Mouse (Mus musculus) limb, embryonic 15.5 days (tissue): ENCODE measurements at regions not wholly inside any gene's neighbourhood (a gene's known extent, or its start where the extent isn't known, plus 50 kb on each side); places are given as distances from the start of the nearest gene placed in this dataset.

Experiments
- ATAC-seq: fragments of 200-750 bp; cut with Nextera tagmentation; 2 replicates; pipeline ENCODE4 v1.8.0; 2017; ENCODE audit warnings: low read depth, moderate TSS enrichment; ENCODE audit not compliant: insufficient number of reproducible peaks, low FRiP score, low TSS enrichment
- H3K27ac ChIP-seq: fragments of 300-500 bp; sonication (generic); 2 replicates; pipeline ENCODE4 v1.5.1; 2015; ENCODE audit warnings: moderate library complexity, mild to moderate bottlenecking, inconsistent platforms
- H3K27me3 ChIP-seq: fragments of 300-500 bp; sonication (generic); 2 replicates; pipeline ENCODE4 v1.6.1; 2015; ENCODE audit warnings: inconsistent platforms
- H3K36me3 ChIP-seq: fragments of 300-500 bp; sonication (generic); 2 replicates; pipeline ENCODE4 v1.6.1; 2015; ENCODE audit warnings: inconsistent platforms
- H3K4me1 ChIP-seq: fragments of 300-500 bp; sonication (generic); 2 replicates; pipeline ENCODE4 v1.6.1; 2015; ENCODE audit warnings: inconsistent platforms
- H3K4me2 ChIP-seq: fragments of 300-500 bp; sonication (generic); 2 replicates; pipeline ENCODE4 v1.6.1; 2015; ENCODE audit warnings: mild to moderate bottlenecking, inconsistent platforms
- H3K4me3 ChIP-seq: fragments of 300-500 bp; sonication (generic); 2 replicates; pipeline ENCODE4 v1.5.1; 2015; ENCODE audit warnings: mild to moderate bottlenecking, inconsistent platforms
- H3K9ac ChIP-seq: fragments of 300-500 bp; sonication (generic); 2 replicates; pipeline ENCODE4 v1.6.1; 2015; ENCODE audit warnings: inconsistent platforms
- H3K9me3 ChIP-seq: fragments of 300-500 bp; sonication (generic); 2 replicates; pipeline ENCODE4 v1.6.1; 2016; ENCODE audit warnings: inconsistent platforms
- WGBS: fragments of 180-500 bp; shearing (Covaris S2); methylation state at CpG from one replicate; pipeline ENCODE4 v1.1.7; 2015; 5-methylcytosine and 5-hydroxymethylcytosine counted together

DNA sequence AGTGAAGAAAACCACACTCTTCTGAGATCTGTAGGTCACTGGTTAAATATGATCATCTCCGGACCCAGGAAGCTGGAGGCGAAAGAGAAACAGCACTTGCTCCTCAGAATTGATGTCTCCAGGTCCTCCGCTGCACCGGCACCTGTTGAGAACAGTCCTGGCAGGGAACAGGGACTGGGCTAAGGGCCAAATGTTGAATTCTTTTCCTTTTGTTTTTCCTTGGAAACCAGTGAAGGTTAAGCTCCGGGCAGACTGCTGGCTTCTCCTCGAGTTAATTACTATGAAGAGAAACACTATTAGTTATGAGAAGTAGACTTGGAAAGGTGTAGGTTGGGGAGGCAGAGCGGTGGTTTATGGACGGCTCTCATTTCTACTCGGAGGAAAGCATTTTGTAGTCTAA, 242.7 kb downstream of the Rngtt start:
- Histone ChIP-seq H3K9ac (no peak overlapping the region), H3K27ac (no peak overlapping the region), H3K4me1 (peaks cover 12% of the 10 kb centered on the region), H3K9me3 (no peaks in the 10 kb centered on the region), H3K4me3 (no peak overlapping the region), H3K36me3 (no peaks in the 10 kb centered on the region), H3K27me3 (no peaks in the 10 kb centered on the region; the same call in 1 of the 2 replicates), H3K4me2 (no peak overlapping the region)
- no peak for ATAC-seq
- WGBS = 29% methylated on average over 9 of the region's 9 CpGs

DNA sequence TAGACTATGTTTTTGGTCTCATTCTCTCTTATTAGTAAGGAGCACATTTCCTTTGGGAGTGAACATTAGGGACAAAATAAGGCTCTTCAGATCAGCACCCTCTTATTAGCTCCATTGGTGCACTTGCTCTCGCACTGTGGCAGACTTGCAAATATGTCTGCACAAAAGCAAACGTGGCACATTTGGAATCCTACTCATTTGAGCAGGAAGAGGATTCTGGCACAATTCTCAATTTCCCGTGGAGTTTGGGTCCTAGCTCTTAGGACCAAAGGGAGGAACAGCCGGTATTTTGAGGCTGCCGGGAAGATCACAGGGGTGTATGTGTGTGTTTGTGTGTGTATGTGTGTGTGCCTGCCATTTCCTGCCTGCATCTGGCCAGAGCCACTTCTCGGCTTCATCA, 244.5 kb downstream of the Rngtt start:
- peaks cover 12% of the 10 kb centered on the region for H3K4me1 ChIP-seq
- no peak overlapping the region for H3K27ac ChIP-seq
- no peak for ATAC-seq
- H3K9me3 ChIP-seq = no peaks in the 10 kb centered on the region
- no peaks in the 10 kb centered on the region for H3K36me3 ChIP-seq
- H3K4me2 ChIP-seq = no peak overlapping the region
- H3K4me3 ChIP-seq = no peak overlapping the region
- WGBS = 38% methylated on average over 6 of the region's 6 CpGs
- no peaks in the 10 kb centered on the region; the same call in 1 of the 2 replicates for H3K27me3 ChIP-seq
- no peak overlapping the region for H3K9ac ChIP-seq

DNA sequence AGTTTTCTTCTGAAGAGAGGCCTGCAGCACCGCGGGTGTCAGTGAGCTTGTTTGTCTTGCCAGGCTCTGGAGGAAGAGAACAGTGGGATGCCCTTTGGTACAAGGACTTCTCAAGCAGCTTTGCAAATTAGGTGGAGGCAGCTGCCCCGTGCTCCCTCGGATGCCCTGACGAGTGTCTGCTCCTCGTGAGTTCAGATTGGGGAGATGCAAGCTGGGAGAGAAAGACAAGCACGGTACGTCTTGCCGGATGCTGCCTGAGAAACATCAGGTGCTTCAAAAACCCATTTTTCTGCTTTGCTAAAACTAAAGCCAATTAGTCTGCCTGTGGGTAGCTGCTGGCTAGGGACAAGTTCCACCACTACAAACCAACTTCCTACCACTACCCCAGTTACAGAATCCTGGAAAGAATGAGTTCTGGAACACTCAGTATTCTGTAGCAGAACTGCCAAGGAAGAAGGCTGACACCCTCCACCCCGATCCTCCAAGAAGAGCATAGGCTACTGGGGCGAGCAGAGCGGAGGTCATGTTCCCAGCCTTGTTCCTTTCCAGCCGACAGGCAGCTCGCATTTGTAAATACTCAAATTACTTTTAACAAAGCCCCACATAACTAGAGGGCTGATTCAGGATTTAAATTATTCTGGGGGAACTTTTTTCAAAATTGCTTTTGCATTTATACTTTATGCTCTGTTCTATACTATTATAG, 245.3 kb downstream of the Rngtt start:
- Histone ChIP-seq H3K27ac (no peak overlapping the region), H3K9ac (no peak overlapping the region), H3K4me1 (peaks cover 12% of the 10 kb centered on the region), H3K4me2 (no peak overlapping the region), H3K27me3 (no peaks in the 10 kb centered on the region; the same call in 1 of the 2 replicates), H3K4me3 (no peak overlapping the region), H3K9me3 (no peaks in the 10 kb centered on the region), H3K36me3 (no peaks in the 10 kb centered on the region)
- 19% methylated on average over 14 of the region's 14 CpGs for WGBS
- no peak for ATAC-seq

DNA sequence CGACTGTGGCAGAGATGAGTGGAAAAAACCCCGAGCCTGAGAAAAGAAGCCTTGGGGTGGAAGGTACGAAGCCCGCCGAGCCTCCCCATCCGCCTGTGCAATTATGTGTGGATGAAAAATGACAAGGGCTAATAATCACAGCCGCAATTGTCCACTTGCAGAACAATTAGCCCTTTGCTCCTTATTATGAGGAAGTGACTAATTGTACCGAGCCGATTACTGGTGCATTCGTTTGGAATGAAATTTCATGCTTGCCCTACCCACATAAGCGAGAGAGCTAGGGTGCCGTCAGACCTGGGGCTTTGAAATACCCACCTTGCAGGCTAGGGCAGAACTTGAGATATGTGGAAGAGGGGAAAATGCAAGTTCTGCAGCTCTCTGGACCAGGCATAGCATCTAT, 245.9 kb downstream of the Rngtt start:
- 38% methylated on average over 12 of the region's 12 CpGs for WGBS
- Histone ChIP-seq H3K4me1 (peaks cover 12% of the 10 kb centered on the region), H3K36me3 (no peaks in the 10 kb centered on the region), H3K4me2 (no peak overlapping the region), H3K4me3 (no peak overlapping the region), H3K9ac (no peak overlapping the region), H3K27ac (no peak overlapping the region), H3K27me3 (no peaks in the 10 kb centered on the region; the same call in 1 of the 2 replicates), H3K9me3 (no peaks in the 10 kb centered on the region)
- no peak for ATAC-seq

DNA sequence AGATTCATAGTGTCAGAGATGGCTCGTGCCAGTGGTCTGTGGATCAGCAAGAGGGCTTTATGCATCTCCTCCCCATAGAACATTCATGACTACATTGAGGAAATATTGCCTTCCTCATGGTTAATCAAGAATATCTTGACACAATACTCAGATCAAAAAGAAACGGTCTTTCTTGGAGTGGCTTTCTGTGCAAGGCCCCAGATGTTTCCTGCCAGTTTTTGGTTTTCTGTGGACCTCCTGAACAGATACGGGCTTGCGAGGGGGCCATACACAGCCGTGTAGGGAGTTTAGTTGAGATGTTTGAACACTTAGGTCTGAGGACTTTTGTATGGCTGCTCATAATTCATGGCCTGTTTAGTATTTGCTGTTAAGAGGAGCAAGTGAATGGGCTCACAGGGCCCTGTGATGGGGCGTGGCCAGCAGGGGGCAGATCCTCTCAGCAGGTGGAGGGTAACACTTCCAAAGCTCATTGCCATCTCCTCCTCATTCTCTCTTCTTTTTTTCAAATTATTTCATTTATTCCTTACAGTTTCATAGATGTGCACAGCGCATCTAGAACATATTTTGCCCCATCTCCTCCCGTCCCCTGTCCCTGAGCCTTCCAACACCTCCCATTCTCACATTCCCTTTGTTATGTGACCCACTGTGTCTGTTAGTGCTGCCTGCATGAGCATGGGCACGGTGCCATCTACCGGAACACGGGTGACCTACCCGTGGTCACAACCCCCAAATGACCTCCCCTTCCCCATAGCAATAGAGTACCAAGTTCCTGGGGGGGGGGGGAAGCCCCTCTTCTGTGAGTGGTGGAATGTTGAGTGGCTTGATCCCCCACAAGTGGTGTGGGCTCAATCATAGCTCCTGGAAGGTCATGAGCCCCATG, 246.8 kb downstream of the Rngtt start:
- Histone ChIP-seq H3K4me2 (no peak overlapping the region), H3K27ac (no peak overlapping the region), H3K9ac (no peak overlapping the region), H3K27me3 (no peaks in the 10 kb centered on the region; the same call in 1 of the 2 replicates), H3K4me3 (no peak overlapping the region), H3K9me3 (no peaks in the 10 kb centered on the region), H3K4me1 (peaks cover 12% of the 10 kb centered on the region), H3K36me3 (no peaks in the 10 kb centered on the region)
- WGBS = 72% methylated on average over 12 of the region's 12 CpGs
- ATAC-seq = no peak

DNA sequence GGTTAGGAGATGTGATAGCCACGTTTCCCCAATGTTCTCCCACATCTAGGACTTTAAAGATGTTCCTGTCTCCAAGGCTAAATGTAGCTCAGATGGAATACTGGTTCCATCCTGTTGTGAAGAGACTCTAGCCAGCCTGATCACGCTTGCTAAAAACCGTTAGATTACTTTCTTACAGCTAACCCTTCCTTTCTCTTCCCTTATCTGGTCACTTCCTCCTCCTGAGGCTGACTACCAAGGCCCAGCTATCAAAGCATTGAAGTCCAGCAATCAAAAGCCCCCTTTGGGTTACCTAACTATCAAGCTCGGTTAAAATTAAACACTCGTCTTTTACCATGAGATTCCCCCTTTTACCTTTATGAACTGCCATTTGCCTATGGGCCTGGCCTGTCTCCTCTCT, 260.2 kb downstream of the Rngtt start:
- no peaks in the 10 kb centered on the region for H3K36me3 ChIP-seq
- H3K27me3 ChIP-seq = no peaks in the 10 kb centered on the region
- ATAC-seq = no peak
- no peaks in the 10 kb centered on the region for H3K4me1 ChIP-seq
- H3K4me2 ChIP-seq = no peak overlapping the region
- no peak overlapping the region for H3K27ac ChIP-seq
- no peak overlapping the region for H3K4me3 ChIP-seq
- no peak overlapping the region for H3K9ac ChIP-seq
- H3K9me3 ChIP-seq = no peaks in the 10 kb centered on the region
- WGBS = 87% methylated on average over 5 of the region's 5 CpGs

DNA sequence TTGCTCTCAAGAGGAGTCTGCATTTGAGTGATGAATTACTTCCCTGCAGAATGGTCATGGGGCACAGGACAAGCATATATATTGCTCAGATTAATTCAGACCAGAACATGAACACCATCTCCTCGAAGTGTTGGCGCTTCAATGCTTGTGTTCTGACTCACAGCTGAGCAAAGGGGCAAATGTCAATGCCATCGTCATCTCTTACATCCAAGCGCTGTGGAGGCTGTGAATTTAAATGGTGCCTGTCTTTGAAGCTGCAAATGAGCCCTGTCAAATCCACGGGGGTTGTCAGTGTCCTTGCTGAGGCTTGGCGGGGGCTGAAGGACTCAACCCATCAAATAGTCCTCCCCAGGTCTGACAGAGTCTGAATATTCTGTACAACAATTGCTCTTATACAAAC, 261.2 kb downstream of the Rngtt start:
- H3K4me3 ChIP-seq = no peak overlapping the region
- H3K36me3 ChIP-seq = no peaks in the 10 kb centered on the region
- 43% methylated on average over 6 of the region's 6 CpGs for WGBS

DNA sequence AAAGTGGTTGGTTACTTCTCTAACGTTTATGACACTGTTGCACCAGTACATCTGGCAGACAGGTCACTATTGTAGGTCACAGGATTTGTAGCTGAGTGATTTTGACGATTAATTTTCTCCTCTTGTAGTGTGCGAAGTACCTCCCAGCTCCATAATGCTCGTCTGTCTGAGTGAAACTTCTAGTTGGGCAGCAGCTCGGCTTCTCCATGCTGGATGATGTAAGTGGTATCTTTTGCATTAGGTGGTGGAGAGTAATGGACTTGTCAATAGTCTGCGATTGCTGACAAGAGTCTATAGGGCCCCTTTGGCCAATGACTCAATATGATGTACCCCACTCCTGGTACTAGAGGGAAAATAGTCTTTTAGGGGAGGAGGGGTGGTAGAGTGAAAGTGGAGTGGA, 267.5 kb downstream of the Rngtt start:
- no peaks in the 10 kb centered on the region for H3K36me3 ChIP-seq

More for the DNA sequence above, 261.2 kb downstream of the Rngtt start:
- no peak overlapping the region for H3K27ac ChIP-seq
- no peaks in the 10 kb centered on the region for H3K27me3 ChIP-seq
- H3K4me2 ChIP-seq = no peak overlapping the region
- H3K4me1 ChIP-seq = no peaks in the 10 kb centered on the region
- ATAC-seq = no peak
- no peaks in the 10 kb centered on the region for H3K9me3 ChIP-seq
- no peak overlapping the region for H3K9ac ChIP-seq

DNA sequence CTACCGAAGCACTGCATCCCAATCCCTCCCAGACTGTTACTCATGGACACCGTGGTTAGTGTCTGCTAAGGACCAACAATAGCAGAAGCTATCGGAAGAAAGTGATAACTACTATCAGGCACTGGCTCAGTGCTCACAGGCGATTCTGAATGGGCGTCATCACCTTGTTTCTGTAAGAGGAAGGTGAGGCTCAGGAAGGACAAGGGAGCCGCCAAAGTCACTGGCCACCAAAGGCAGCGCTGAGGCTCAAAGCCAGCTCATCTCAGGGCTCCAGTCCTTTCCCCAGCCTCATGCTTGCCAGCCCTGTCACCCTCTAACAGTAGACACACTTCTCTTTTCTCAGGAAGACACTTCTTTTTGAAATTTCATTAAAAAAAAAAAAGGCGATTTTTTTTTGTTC, 270.4 kb downstream of the Rngtt start:
- Histone ChIP-seq H3K4me2 (no peak overlapping the region), H3K27me3 (no peaks in the 10 kb centered on the region), H3K36me3 (no peaks in the 10 kb centered on the region), H3K27ac (no peak overlapping the region), H3K9me3 (no peaks in the 10 kb centered on the region), H3K9ac (no peak overlapping the region), H3K4me3 (no peak overlapping the region), H3K4me1 (0 out of 2 replicates have a peak, but pooled peaks cover 5% of the 10 kb centered on the region)
- ATAC-seq = no peak
- 81% methylated on average over 8 of the region's 8 CpGs for WGBS

More for the DNA sequence above, 267.5 kb downstream of the Rngtt start:
- H3K9ac ChIP-seq = no peak overlapping the region
- WGBS = 89% methylated on average over 6 of the region's 6 CpGs
- no peak overlapping the region for H3K27ac ChIP-seq
- ATAC-seq = no peak
- H3K4me1 ChIP-seq = 0 out of 2 replicates have a peak, but pooled peaks cover 5% of the 10 kb centered on the region
- H3K27me3 ChIP-seq = no peaks in the 10 kb centered on the region
- no peak overlapping the region for H3K4me3 ChIP-seq
- no peak overlapping the region for H3K4me2 ChIP-seq
- no peaks in the 10 kb centered on the region for H3K9me3 ChIP-seq

DNA sequence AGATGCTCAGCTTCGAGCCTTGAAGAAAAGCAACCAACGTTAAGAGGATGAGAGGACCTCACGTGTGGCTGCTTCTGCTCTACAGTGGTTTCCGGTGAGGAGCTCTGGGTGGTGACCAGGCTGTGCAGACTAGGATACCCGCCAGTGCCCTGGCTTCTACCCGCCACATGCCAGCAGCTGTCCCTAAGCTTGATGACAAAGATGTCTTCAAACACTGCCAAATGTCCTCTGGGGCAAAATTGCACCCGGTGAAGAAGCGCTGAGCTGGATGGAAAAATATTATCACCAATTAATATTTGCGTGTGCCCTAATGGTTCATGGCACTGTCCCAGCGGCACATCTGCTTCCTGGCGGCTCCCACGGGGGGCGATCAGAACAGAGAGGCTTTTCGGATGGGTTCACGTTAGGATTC, 271.1 kb downstream of the Rngtt start:
- Histone ChIP-seq H3K36me3 (no peaks in the 10 kb centered on the region), H3K9me3 (no peaks in the 10 kb centered on the region), H3K4me1 (peaks cover 6% of the 10 kb centered on the region; the same call in 1 of the 2 replicates), H3K27me3 (no peaks in the 10 kb centered on the region), H3K27ac (no peak overlapping the region), H3K9ac (no peak overlapping the region), H3K4me3 (no peak overlapping the region), H3K4me2 (no peak overlapping the region)
- 67% methylated on average over 15 of the region's 15 CpGs for WGBS
- no peak for ATAC-seq

DNA sequence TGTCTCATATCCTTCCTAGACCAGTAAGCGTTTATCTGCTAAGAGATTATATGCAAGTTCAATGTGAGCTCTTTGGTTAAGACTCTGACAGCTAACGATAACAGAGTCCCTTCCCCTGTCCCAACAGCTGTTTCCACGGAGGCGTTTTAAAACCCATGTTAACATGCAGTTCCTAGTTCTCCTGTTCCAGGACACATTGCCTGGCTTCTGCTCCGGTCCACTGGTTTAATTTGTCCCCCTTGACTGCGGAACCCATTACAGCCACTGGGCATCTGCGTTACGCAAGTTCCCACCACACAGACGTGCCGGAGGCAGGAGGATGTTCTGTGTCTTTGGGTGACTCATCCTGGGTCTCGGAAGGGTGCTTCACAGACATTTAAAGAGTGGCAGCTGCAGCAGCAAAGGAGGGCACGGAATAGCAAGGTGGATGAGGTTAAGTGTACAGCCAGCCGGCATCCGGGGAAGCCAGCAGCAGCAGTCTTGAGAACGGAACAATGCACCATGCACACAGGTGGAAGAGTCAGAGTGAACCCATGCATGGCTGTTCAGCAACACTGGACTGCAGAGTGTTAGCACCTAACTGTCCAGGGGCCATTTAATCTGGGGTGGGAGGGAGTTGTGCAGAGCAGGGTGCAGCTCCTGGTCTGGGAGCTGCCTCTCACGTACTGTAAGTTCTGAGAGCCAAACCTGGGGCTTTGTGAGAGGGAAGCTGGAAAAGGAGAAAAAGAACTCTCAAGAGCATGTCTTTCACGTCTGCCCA, 271.8 kb downstream of the Rngtt start:
- WGBS = 62% methylated on average over 17 of the region's 17 CpGs
- no peaks in the 10 kb centered on the region for H3K9me3 ChIP-seq
- no peak for ATAC-seq
- H3K27ac ChIP-seq = no peak overlapping the region
- H3K4me2 ChIP-seq = no peak overlapping the region
- H3K4me3 ChIP-seq = no peak overlapping the region
- no peak overlapping the region for H3K9ac ChIP-seq
- no peaks in the 10 kb centered on the region for H3K36me3 ChIP-seq
- peaks cover 14% of the 10 kb centered on the region for H3K4me1 ChIP-seq
- no peaks in the 10 kb centered on the region for H3K27me3 ChIP-seq
